Mouse (Mus musculus): ENCODE data around the gene Ube2r2. TPM values are rescaled to one million over a fixed set of nuclear protein-coding genes. Genes with fewer than 3 reads are reported as not detected.

Ube2r2 gene
- polyA plus RNA-seq, 1 experiment from 2014 or later = 67.0 TPM

DNA sequence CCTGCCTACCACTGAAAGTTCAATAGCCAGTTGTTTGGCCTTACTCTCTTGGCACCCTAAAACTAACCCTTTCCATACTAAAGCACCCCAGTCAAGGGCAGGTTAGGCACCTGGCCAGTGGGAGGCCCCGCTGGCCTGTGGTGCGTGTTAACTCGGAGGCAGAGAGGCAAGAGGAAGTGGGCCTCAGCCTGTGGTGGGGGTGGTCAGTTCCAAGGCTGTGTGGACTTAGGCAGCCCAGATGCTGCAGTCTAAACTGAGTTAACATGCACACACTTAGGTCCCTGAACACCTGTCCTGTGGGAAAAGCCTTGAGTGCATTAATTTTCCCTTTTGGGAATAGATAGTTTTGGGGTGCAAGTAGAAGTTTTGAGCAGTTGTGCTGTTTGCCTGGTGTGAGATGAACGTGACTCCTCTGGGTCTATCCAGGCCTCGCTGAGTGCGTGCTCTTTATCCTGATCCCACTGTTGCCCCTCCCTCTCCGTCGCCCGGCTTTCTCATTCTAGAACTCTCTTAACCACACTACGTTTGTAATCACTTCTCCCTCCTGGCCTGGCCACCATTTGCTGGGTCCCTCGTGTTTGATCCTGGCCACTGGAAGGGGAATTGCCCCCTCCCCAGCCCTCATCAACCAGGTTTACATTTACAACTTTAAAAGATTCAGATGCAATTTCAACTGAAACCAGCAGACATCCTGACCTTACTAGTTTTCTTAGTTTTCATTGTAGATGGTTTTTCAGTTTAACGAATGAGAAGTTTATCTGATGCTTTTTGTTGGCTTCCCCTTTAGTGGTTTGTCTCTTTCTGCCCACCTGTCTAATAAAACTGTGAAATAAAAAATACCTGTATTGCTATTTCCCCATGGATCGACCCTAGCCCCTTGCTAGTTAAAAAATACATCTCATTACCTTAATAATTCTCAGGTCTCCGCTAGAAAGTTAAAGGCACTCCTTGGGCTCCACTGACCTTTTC lies 57.3 kb downstream of the Ube2r2 start:
- no peak overlapping the region for H3K4me2 ChIP-seq
- no peaks in the 10 kb centered on the region for H3K27me3 ChIP-seq (replicated peaks)
- peaks cover 53% of the 10 kb centered on the region for H3K36me3 ChIP-seq
- H3K9me3 ChIP-seq = no peaks in the 10 kb centered on the region
- H3K4me1 ChIP-seq = no peaks in the 10 kb centered on the region
- H3K9ac ChIP-seq = no peak overlapping the region
- no peak overlapping the region for H3K27ac ChIP-seq
- WGBS = 59% methylated on average over 14 of the region's 14 CpGs
- no peak for ATAC-seq (ENCODE audit: insufficient read depth, low FRiP score, low read depth)
- no peak overlapping the region for H3K4me3 ChIP-seq (replicated peaks)

- no peak overlapping the region for H3K27ac ChIP-seq
- peaks cover 60% of the 10 kb centered on the region for H3K36me3 ChIP-seq
- H3K9ac ChIP-seq = no peak overlapping the region
- no peaks in the 10 kb centered on the region for H3K27me3 ChIP-seq (replicated peaks)
- no peak overlapping the region for H3K4me3 ChIP-seq (replicated peaks)
- 83% methylated on average over 15 of the region's 15 CpGs for WGBS
- no peaks in the 10 kb centered on the region for H3K9me3 ChIP-seq
- H3K4me2 ChIP-seq = no peak overlapping the region
- H3K4me1 ChIP-seq = no peaks in the 10 kb centered on the region
- no peak for ATAC-seq (ENCODE audit: insufficient read depth, low FRiP score, low read depth)
Measured at GRCm38 (mm10) chr4:41195328-41195727, 59.8 kb downstream of the Ube2r2 start.

DNA sequence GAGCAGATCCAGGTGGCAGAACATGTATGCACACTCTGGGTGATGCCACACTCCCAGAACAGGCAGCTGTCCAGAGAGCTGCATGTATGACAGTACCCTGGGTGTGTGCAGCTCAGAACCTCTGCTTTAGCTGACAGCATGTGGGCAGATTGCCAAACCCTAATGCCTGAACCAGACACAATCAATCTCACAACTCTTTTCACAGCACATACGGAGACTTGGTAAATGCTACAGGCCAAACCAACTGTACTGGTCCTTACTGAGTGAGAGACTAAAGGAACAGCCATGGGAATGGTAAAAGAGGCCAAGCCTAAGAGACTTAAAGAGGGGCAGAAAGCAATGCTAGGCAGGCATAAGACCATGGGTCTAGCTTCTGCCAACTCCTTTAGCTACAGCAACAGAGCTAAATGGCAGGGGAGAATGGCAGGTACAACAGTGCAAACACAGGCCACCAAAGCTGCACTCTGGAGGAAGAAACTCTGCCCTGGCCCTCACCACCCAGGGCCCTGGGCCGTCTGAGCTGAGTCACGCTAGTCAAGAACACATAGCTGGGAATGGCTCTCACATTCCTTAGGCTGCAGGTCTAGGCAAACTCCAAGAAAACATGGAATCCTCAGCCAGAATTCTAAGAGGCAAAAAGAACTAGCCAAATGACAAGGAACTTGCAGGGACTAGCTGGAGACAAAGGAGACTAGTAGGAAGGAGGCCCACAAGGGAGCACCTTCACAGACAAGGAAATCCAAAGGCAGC lies 61.5 kb downstream of the Ube2r2 start:
- Histone ChIP-seq H3K27ac (no peak overlapping the region), H3K4me3 (replicated peaks) (no peak overlapping the region), H3K36me3 (peaks cover 66% of the 10 kb centered on the region), H3K9ac (no peak overlapping the region), H3K4me1 (no peaks in the 10 kb centered on the region), H3K4me2 (no peak overlapping the region), H3K27me3 (replicated peaks) (no peaks in the 10 kb centered on the region), H3K9me3 (no peaks in the 10 kb centered on the region)
- WGBS = 54% methylated on average over 3 of the region's 3 CpGs
- no peak for ATAC-seq (ENCODE audit: insufficient read depth, low FRiP score, low read depth)

- 93% methylated on average over 8 of the region's 8 CpGs for WGBS
Measured at GRCm38 (mm10) chr4:41202135-41202534, 66.6 kb downstream of the Ube2r2 start.

GRCm38 (mm10) chr4:41205751-41206150 lies 70.2 kb downstream of the Ube2r2 start:
- Histone ChIP-seq H3K4me1 (no peaks in the 10 kb centered on the region), H3K27ac (no peak overlapping the region), H3K9me3 (no peaks in the 10 kb centered on the region), H3K4me3 (replicated peaks) (no peak overlapping the region), H3K9ac (no peak overlapping the region), H3K4me2 (no peak overlapping the region), H3K36me3 (peaks cover 85% of the 10 kb centered on the region), H3K27me3 (replicated peaks) (no peaks in the 10 kb centered on the region)
- 85% methylated on average over 8 of the region's 8 CpGs for whole genome bisulfite sequencing
- no peak for ATAC-seq (ENCODE audit: insufficient read depth, low FRiP score, low read depth)

More at GRCm38 (mm10) chr4:41202135-41202534, 66.6 kb downstream of the Ube2r2 start:
- H3K4me1 ChIP-seq = no peaks in the 10 kb centered on the region
- no peak for ATAC-seq (ENCODE audit: insufficient read depth, low FRiP score, low read depth)
- no peak overlapping the region for H3K9ac ChIP-seq
- peaks cover 80% of the 10 kb centered on the region for H3K36me3 ChIP-seq
- no peaks in the 10 kb centered on the region for H3K9me3 ChIP-seq
- no peak overlapping the region for H3K4me3 ChIP-seq (replicated peaks)
- H3K27me3 ChIP-seq (replicated peaks) = no peaks in the 10 kb centered on the region
- no peak overlapping the region for H3K27ac ChIP-seq
- H3K4me2 ChIP-seq = no peak overlapping the region

- ATAC-seq (ENCODE audit: insufficient read depth, low FRiP score, low read depth) = no peak
- Histone ChIP-seq H3K27me3 (replicated peaks) (no peaks in the 10 kb centered on the region), H3K4me3 (replicated peaks) (no peak overlapping the region), H3K4me1 (no peaks in the 10 kb centered on the region), H3K36me3 (peaks cover 75% of the 10 kb centered on the region), H3K9ac (no peak overlapping the region), H3K4me2 (no peak overlapping the region), H3K9me3 (no peaks in the 10 kb centered on the region), H3K27ac (no peak overlapping the region)
- WGBS = 82% methylated on average over 4 of the region's 4 CpGs
Measured at GRCm38 (mm10) chr4:41208050-41208449, 72.5 kb downstream of the Ube2r2 start.

DNA sequence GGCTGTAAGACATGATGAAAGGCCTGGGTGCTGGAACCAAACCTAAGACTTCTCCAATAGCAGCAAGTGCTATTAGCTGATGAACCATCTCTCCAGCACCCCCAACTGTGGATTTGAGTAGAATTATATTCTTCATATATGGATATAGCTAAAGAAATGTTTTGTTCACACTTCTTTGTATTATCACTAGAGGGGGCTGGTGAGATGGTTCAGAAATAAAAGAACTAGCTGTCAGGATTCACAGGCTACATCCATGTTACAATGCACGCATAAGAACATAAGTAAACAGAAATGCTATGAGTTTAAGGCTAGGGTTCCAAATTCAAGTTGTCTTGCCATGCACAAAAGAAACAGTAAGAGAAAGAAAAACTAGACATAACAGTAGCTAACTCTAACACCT lies 89.9 kb downstream of the Ube2r2 start:
- Histone ChIP-seq H3K4me1 (no peaks in the 10 kb centered on the region), H3K27ac (no peak overlapping the region), H3K9ac (no peak overlapping the region), H3K4me3 (replicated peaks) (no peak overlapping the region), H3K27me3 (replicated peaks) (no peaks in the 10 kb centered on the region), H3K9me3 (no peaks in the 10 kb centered on the region), H3K36me3 (peaks cover 64% of the 10 kb centered on the region), H3K4me2 (no peak overlapping the region)
- ATAC-seq (ENCODE audit: insufficient read depth, low FRiP score, low read depth) = no peak
- 71% methylated on average over 1 of the region's 1 CpGs for WGBS

DNA sequence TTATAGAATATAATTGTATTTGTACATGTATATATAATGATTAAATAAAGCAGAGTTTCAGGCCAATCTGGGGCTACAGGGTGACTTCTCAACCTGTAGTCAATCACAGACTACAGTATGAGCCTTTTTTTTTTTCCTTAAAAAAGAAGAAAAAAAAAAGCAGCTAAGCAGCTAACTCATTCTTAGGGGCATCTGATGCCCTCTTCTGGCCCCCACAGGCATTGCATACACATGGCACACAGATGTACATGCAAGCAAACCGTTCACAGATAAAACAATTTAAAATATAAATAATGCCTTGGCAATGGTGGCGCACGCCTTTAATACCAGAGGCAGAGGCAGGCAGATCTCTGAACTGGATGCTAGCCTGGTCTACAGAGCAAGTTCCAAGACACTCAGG lies 90.8 kb downstream of the Ube2r2 start:
- H3K4me2 ChIP-seq = no peak overlapping the region
- H3K4me3 ChIP-seq (replicated peaks) = no peak overlapping the region
- H3K27ac ChIP-seq = no peak overlapping the region
- H3K9me3 ChIP-seq = no peaks in the 10 kb centered on the region
- 80% methylated on average over 3 of the region's 3 CpGs for WGBS
- no peak overlapping the region for H3K9ac ChIP-seq
- no peaks in the 10 kb centered on the region for H3K27me3 ChIP-seq (replicated peaks)
- ATAC-seq (ENCODE audit: insufficient read depth, low FRiP score, low read depth) = no peak
- peaks cover 62% of the 10 kb centered on the region for H3K36me3 ChIP-seq
- H3K4me1 ChIP-seq = no peaks in the 10 kb centered on the region

DNA sequence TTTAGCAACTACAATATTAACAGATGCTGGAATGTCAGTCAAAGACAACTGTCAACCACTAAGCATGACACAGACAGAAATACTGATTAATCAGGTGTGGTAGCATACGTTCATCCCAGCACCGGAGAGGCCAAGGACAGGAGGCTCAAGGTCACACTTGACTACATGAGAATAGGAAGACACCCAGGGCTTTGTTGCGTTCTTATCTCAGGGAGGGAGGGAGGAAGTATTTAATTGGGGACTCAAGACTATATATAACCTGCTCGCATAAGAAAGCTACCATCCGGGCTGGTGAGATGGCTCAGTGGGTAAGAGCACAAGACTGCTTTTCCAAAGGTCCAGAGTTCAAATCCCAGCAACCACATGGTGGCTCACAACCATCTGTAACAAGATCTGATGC lies 100.1 kb downstream of the Ube2r2 start:
- ATAC-seq (ENCODE audit: insufficient read depth, low FRiP score, low read depth) = no peak
- Histone ChIP-seq H3K4me2 (no peak overlapping the region), H3K9me3 (no peaks in the 10 kb centered on the region), H3K4me1 (0 out of 2 replicates have a peak, but pooled peaks cover 3% of the 10 kb centered on the region), H3K36me3 (peaks cover 22% of the 10 kb centered on the region; the same call in 1 of the 2 replicates), H3K27me3 (replicated peaks) (no peaks in the 10 kb centered on the region), H3K27ac (no peak overlapping the region), H3K9ac (no peak overlapping the region), H3K4me3 (replicated peaks) (no peak overlapping the region)
- WGBS = 82% methylated on average over 5 of the region's 5 CpGs

GRCm38 (mm10) chr4:41240916-41241315 lies 105.4 kb downstream of the Ube2r2 start:
- Histone ChIP-seq H3K36me3 (0 out of 2 replicates have a peak, but pooled peaks cover 3% of the 10 kb centered on the region), H3K27ac (no peak overlapping the region)
- 78% methylated on average over 3 of the region's 3 CpGs for WGBS

More at GRCm38 (mm10) chr4:41240916-41241315, 105.4 kb downstream of the Ube2r2 start:
- H3K4me1 ChIP-seq = 0 out of 2 replicates have a peak, but pooled peaks cover 3% of the 10 kb centered on the region
- no peak overlapping the region for H3K4me3 ChIP-seq (replicated peaks)
- H3K4me2 ChIP-seq = no peak overlapping the region
- no peaks in the 10 kb centered on the region for H3K27me3 ChIP-seq (replicated peaks)
- H3K9me3 ChIP-seq = no peaks in the 10 kb centered on the region
- no peak overlapping the region for H3K9ac ChIP-seq
- no peak for ATAC-seq (ENCODE audit: insufficient read depth, low FRiP score, low read depth)
